Mouse (Mus musculus) heart, postnatal 0 days (tissue): ENCODE data around the gene Ehd3.

Source experiments
- CTCF ChIP-seq: IDR thresholded peaks from 2 replicates; pipeline ENCODE4 v1.5.1; 2016; ENCODE audit warnings: antibody characterized with exemption, control low read depth, low read depth
- EP300 ChIP-seq: IDR thresholded peaks from 2 replicates; pipeline ENCODE4 v1.6.1; 2016; ENCODE audit warnings: antibody characterized with exemption, low read depth

DNA sequence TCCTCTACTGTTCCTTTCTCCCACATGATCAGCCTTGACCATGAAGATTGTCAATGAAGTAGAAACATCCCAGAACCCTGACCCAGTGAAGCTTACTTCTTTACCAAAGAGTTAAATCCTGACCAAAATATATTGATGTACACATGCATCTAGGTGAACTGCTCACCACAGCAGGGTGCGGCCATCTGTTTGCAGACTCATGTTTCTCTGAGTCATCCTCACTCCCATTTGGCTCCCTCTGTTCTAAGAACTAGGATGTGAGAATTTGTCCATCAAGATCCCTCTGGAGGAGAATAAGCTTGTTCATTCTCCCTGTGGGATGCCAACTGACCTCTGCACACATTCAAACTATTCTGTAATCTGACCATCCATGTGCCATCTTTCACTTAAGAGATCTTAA lies 29.0 kb downstream of the Ehd3 start:
- TF ChIP-seq CTCF, result no peak
- no peak for TF ChIP-seq EP300
